Mouse (Mus musculus) granulocyte monocyte progenitor cell, adult 5-6 weeks (primary cell): ENCODE measurements around the gene Nupl2. TPM values are rescaled to one million over a fixed set of nuclear protein-coding genes. Genes with fewer than 3 reads are reported as not detected.

Source experiments
- ATAC-seq: replicated peaks from 2 replicates; pipeline ENCODE4 v1.8.0; 2016; ENCODE audit warnings: mild to moderate bottlenecking, moderate TSS enrichment, inconsistent platforms; ENCODE audit not compliant: poor library complexity, severe bottlenecking
- total RNA-seq, 2 experiments: library from RNA; stranded (forward) in 1 of 2; stranded (reverse) in 1 of 2; fragments of 200-712, 200-1000 nt in 1 of 2; fragments of >200 nt in 1 of 2; fragmentation: Nextera tagmentation in 1 of 2; gene quantifications; 2 replicates each; pipeline ENCODE4 v1.2.3; 2014 to 2017

The Nupl2 gene
- total RNA-seq, 2 experiments from 2014 or later = 7.1 to 14.2 TPM

DNA sequence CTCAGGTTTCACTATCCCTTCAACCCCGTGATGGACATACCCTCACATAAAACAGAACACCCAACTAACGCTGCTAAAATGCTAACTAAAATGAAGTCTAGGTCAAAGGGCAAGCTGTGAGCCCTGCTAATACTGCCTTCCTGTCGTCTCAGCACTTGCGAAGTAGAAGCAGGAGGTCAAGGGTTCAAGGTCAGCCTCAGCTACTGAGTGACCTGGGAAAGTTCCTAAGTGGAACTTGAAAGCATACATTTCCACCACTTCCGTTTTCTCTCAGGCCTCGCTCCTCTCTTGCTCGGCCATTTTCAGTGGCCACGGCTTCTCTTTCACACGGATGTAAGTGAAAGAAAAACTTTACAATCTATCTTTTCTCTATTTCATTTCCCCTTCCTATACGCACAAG lies 43.2 kb downstream of the Nupl2 start:
- ATAC-seq = peak; percentile 14; the same call in 1 of the 2 replicates

DNA sequence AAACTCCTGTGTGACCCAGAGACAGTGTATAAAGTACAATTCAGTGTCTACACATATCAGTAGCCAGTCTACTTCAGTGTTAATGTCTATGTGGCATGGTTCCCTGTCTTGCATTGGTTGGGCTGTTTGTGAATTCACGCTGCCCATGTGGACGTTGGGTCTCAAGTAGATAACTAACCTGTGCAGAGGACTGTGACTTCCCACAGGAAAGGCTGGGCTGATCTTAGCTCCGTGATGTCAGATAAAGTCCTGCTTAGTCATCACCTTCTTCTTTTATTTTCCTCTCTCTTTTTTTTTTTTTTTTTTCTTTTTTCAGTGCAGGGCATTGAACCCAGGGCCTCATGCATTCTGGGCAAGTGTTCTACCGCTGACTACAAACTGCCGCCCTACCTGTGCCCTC lies 43.7 kb downstream of the Nupl2 start:
- ATAC-seq = no peak

DNA sequence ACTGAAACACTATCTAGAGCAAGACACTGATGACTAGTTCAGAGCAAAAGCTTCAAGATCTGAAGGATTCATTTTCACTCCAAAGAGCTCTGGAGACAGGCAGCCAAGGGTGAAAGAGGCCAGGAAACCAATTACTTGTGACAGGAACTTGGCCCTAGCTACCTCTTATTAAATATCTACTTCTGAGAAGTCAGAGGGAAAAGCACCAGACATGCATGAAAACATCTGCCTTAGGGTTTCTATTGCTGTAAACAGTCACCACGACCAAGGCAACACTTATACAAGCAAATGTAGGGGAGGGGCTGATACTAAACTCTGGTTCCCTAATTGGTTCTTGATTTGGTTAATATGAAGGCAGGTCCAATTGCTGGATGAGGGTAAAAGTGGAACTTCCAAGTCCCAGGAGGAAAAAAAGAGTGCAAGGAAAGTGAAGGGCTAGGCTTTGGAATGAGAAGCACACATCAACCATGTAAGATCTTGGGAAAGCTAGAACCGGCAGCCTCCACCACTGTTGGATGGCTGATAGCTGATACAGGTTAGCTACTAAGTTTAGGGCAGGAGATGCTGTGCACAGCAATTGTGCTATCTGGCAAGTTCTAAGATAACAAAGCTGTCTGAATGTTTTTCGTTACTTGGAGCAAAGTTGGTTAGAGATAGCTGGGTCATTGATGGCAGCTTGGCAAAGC lies 49.2 kb downstream of the Nupl2 start:
- ATAC-seq = no peak

DNA sequence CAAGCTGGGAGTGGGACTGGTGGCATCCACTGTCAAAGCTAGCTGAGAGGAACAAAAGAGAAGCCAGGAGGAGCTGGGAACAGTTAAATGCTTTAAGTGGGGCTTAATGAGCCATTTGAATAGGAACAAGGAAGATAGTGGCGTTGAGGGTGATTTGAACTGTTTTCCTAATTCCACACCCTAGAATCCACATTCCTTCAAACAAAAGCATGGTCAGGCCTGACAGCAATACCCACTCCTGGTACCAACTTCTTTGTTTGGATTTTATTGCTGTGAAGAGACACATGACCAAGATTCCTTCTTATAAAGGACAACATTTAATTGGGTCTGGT lies 49.8 kb downstream of the Nupl2 start:
- ATAC-seq = no peak

DNA sequence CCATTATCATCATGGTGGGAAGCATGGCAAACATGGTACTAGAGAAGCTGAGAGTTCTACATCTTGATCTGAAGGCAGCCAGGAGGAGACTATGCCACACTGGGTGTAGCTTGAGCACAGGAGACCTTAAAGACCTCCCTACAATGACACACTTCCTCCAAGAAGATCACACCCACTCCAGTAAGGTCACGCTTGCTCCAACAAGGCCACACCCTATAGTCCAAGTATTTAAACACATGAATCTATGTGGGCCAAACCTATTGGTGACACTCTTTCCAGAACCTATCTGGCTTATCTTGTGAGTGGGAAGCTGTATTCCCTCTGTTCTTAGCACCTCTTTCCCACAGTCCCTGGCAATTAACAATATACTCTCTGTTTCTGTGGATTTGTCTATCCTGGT lies 50.1 kb downstream of the Nupl2 start:
- ATAC-seq = no peak

Other genes starting within 250 kb of the Nupl2 start
- 11.3 and 15.1 TPM in 2 replicates for gene Fam126a, start 134.3 kb upstream of the Nupl2 start, total RNA-seq (2014; fragmentation: Nextera tagmentation)
- gene Fam126a, start 134.3 kb upstream of the Nupl2 start, total RNA-seq (2017) = 10.6 and 16.3 TPM in 2 replicates
- 10.5 and 21.3 TPM in 2 replicates for gene Klhl7, start 64.4 kb upstream of the Nupl2 start, total RNA-seq (2014; fragmentation: Nextera tagmentation)
- gene Klhl7, start 64.4 kb upstream of the Nupl2 start, total RNA-seq (2017) = 14.5 and 17.8 TPM in 2 replicates
- gene Kcnh2, start 186.6 kb downstream of the Nupl2 start, total RNA-seq (2014; fragmentation: Nextera tagmentation) = not detected in 2 replicates
- gene Kcnh2, start 186.6 kb downstream of the Nupl2 start, total RNA-seq (2017) = not detected in 2 replicates
- 0.56 TPM in 1 of 2 replicates, not detected in the other for gene Nos3, start 199.8 kb downstream of the Nupl2 start, total RNA-seq (2014; fragmentation: Nextera tagmentation)
- gene Nos3, start 199.8 kb downstream of the Nupl2 start, total RNA-seq (2017) = not detected in 2 replicates
- 1.8 and 4.0 TPM in 2 replicates for gene Atg9b, start 227.2 kb downstream of the Nupl2 start, total RNA-seq (2014; fragmentation: Nextera tagmentation)
- 4.0 and 5.3 TPM in 2 replicates for gene Atg9b, start 227.2 kb downstream of the Nupl2 start, total RNA-seq (2017)
- 17.6 and 56.8 TPM in 2 replicates for gene Abcb8, start 228.7 kb downstream of the Nupl2 start, total RNA-seq (2014; fragmentation: Nextera tagmentation)
- 14.4 and 23.9 TPM in 2 replicates for gene Abcb8, start 228.7 kb downstream of the Nupl2 start, total RNA-seq (2017)
- gene Asic3, start 248.4 kb downstream of the Nupl2 start, total RNA-seq (2014; fragmentation: Nextera tagmentation) = not detected in 2 replicates
- gene Asic3, start 248.4 kb downstream of the Nupl2 start, total RNA-seq (2017) = not detected in 2 replicates